Mouse (Mus musculus): ENCODE measurements around the gene Cep170b. TPM values are rescaled to one million over a fixed set of nuclear protein-coding genes. Genes with fewer than 3 reads are reported as not detected.

Cep170b gene
- polyA plus RNA-seq, 1 experiment from 2014 or later, result 7.0 TPM

DNA sequence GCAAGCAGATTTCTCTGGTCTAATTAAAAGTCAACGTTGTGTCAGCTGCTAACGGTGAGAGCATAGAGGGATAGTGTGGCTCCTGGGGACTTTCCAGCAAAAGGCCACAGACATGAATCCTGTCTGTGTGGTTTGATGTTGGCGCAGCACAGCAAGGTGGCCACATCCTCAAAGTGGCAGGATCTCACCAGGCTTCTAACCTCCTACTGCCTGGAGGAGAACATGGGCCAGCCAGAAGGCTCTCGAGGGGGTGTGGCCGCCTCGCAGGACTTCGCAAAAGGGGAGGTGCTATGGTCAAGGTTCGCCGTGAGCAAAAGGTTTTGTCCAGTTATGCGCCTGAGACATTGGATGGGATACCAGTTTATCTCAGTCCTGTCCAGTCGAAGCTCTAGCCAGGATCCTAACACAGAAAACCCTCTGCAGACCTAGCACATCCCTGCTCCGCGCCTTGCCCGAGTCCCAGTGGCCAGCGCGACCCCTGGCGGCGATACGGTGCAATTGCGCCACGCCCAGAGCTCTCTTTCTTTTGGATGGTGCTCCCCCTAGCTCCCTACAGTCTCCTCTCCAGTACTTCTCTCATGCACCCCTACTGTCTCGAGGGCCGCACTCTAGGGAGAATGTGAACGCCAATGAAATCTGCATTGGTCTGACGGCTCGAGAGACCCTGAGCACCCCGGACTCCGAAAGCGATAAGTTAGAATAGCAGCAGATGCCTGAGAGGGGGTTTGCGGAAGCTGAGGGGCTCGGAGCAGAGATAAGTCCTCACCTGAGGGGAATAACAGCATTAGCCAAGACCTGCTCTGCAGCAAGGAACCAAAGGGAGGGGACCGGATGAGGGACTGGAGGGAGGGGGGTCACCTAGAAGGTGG lies 13.3 kb upstream of the Cep170b start:
- ATAC-seq (ENCODE audit: insufficient number of reproducible peaks, low FRiP score), result peak; percentile 79
- H3K4me2 ChIP-seq, result peak overlapping the region; percentile 54
- WGBS, result 11% methylated on average over 32 of the region's 32 CpGs
- peaks cover 38% of the 10 kb centered on the region for H3K27me3 ChIP-seq (replicated peaks)
- no peaks in the 10 kb centered on the region for H3K36me3 ChIP-seq
- H3K9ac ChIP-seq, result 0 out of 2 replicates have a peak overlapping the region, but pooled peaks have one; percentile 13
- no peak overlapping the region for H3K27ac ChIP-seq (ENCODE audit: poor library complexity, severe bottlenecking)
- H3K4me3 ChIP-seq, result 0 out of 2 replicates have a peak overlapping the region, but pooled peaks have one; percentile 14
- H3K9me3 ChIP-seq (replicated peaks), result no peaks in the 10 kb centered on the region
- H3K4me1 ChIP-seq (replicated peaks), result peaks cover 6% of the 10 kb centered on the region; the same call in 1 of the 2 replicates

- Histone ChIP-seq H3K4me2 (peak overlapping the region; percentile 54; the same call in 1 of the 2 replicates), H3K9me3 (replicated peaks) (no peaks in the 10 kb centered on the region), H3K9ac (0 out of 2 replicates have a peak overlapping the region, but pooled peaks have one; percentile 13), H3K4me3 (no peak overlapping the region), H3K27ac (ENCODE audit: poor library complexity, severe bottlenecking) (no peak overlapping the region), H3K36me3 (no peaks in the 10 kb centered on the region), H3K4me1 (replicated peaks) (peaks cover 6% of the 10 kb centered on the region; the same call in 1 of the 2 replicates), H3K27me3 (replicated peaks) (peaks cover 35% of the 10 kb centered on the region)
- 13% methylated on average over 8 of the region's 8 CpGs for WGBS
- ATAC-seq (ENCODE audit: insufficient number of reproducible peaks, low FRiP score), result peak; percentile 8; the same call in 1 of the 2 replicates
Observed at GRCm38 (mm10) chr12:112707573-112707869, 12.7 kb upstream of the Cep170b start.

DNA sequence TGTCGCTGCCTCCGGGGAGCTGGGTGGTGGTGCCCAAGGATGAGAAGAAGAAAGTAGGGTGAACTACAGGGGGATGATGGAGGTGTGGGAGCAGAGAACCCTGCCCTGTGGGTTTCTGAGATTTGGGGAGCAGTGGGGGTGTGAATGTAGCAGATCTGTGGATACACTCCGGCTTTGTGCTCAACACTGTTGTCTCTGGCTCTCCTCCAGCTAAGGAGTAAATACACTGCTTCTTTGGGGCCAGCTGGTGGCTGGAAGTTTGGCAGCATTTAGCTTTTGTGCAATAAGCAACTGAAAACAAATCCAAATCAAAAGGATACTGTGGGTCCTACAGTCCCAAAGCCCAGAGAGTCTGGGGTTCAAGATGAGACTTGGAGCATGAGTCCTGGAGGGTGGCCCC lies 6.3 kb upstream of the Cep170b start:
- 59% methylated on average over 3 of the region's 3 CpGs for WGBS
- Histone ChIP-seq H3K9me3 (replicated peaks) (no peaks in the 10 kb centered on the region), H3K36me3 (no peaks in the 10 kb centered on the region), H3K9ac (no peak overlapping the region), H3K27ac (ENCODE audit: poor library complexity, severe bottlenecking) (no peak overlapping the region), H3K4me3 (no peak overlapping the region), H3K4me1 (replicated peaks) (no peaks in the 10 kb centered on the region; the same call in 1 of the 2 replicates), H3K4me2 (no peak overlapping the region), H3K27me3 (replicated peaks) (peaks cover 23% of the 10 kb centered on the region)
- no peak for ATAC-seq (ENCODE audit: insufficient number of reproducible peaks, low FRiP score)

DNA sequence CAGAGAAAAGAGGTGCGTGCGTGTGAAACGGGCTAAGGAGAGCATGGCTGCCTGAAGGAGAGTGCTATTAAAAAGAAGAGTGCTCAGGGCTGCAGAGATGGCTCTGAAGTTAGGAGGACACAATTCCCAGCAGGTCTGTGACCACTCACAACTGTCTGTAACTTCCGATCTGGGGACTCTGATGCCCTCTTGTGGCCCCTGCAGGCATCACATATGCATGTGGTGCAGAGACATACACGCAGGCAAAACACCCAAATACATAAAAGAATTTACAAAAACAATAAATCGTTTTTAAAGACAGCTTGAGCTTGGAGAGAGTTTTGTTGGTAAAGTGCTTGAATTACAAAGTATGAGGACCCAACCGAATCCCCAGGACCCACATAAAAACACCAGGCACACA lies 3.1 kb upstream of the Cep170b start:
- WGBS, result 28% methylated on average over 7 of the region's 7 CpGs
- peaks cover 14% of the 10 kb centered on the region for H3K4me1 ChIP-seq (replicated peaks)
- ATAC-seq (ENCODE audit: insufficient number of reproducible peaks, low FRiP score), result no peak
- no peak overlapping the region for H3K4me3 ChIP-seq
- H3K36me3 ChIP-seq, result no peaks in the 10 kb centered on the region
- no peak overlapping the region for H3K27ac ChIP-seq (ENCODE audit: poor library complexity, severe bottlenecking)
- H3K4me2 ChIP-seq, result no peak overlapping the region
- no peak overlapping the region for H3K9ac ChIP-seq
- H3K9me3 ChIP-seq (replicated peaks), result no peaks in the 10 kb centered on the region
- peaks cover 46% of the 10 kb centered on the region for H3K27me3 ChIP-seq (replicated peaks)

DNA sequence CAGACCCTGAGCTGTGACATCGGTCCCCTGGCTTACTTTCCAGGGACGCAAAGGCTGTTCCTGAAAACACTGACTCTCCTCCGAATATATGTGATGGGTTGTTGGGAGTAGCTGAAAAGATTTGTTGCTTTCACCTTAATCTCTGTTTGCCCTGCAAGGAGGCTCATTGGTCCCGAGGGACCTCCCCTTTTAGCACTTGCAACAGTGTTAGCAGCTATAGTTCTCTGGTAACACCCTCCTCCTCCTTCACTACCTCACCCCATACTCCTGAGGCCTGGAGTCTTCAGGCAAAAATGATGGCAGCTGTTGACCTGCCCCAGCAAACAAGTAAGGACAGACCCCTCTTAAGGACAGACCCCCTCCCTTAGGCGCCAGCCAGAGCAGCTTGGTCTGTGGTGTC lies 1.3 kb upstream of the Cep170b start:
- no peaks in the 10 kb centered on the region for H3K36me3 ChIP-seq
- no peak overlapping the region for H3K4me3 ChIP-seq
- no peaks in the 10 kb centered on the region for H3K9me3 ChIP-seq (replicated peaks)
- peaks cover 27% of the 10 kb centered on the region for H3K4me1 ChIP-seq (replicated peaks)
- no peak for ATAC-seq (ENCODE audit: insufficient number of reproducible peaks, low FRiP score)
- no peak overlapping the region for H3K9ac ChIP-seq
- H3K27ac ChIP-seq (ENCODE audit: poor library complexity, severe bottlenecking), result no peak overlapping the region
- H3K27me3 ChIP-seq (replicated peaks), result peaks cover 56% of the 10 kb centered on the region
- 55% methylated on average over 5 of the region's 5 CpGs for WGBS
- no peak overlapping the region for H3K4me2 ChIP-seq

DNA sequence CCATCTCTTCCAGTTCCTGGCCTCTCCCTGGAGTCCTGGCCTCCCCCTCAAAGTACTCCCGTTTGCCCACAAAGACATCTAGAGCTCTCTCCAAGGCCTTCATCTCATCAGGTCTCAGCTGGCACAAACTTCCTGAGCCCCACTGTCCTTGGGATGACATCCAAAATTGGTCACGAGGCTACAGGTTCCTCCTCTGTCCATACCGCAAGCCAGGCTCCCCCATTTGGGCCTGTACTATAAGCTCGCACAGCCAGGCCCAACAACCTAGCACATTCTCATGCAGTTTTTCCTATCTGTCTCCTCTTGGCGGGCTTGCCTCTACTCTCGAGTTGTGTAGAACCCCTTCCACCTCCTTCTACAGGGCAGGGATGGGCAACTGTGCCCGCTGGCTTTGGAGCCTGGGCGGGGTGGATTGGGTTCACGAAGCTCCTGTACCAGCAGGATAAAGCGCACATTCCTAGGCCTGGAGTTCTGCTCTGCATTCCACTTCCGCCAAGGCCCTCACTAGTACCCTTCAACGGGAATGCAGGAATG lies 702 bp downstream of the Cep170b start:
- H3K9me3 ChIP-seq (replicated peaks), result no peaks in the 10 kb centered on the region

GRCm38 (mm10) chr12:112721424-112722239 lies 1.4 kb downstream of the Cep170b start:
- peak; percentile 30 for ATAC-seq (ENCODE audit: insufficient number of reproducible peaks, low FRiP score)
- Histone ChIP-seq H3K27ac (ENCODE audit: poor library complexity, severe bottlenecking) (no peak overlapping the region; the same call in 1 of the 2 replicates), H3K36me3 (no peaks in the 10 kb centered on the region), H3K9me3 (replicated peaks) (no peaks in the 10 kb centered on the region), H3K27me3 (replicated peaks) (peaks cover 60% of the 10 kb centered on the region), H3K4me3 (peak overlapping the region; percentile 83), H3K9ac (peak overlapping the region; percentile 86), H3K4me2 (peak overlapping the region; percentile 100), H3K4me1 (replicated peaks) (peaks cover 27% of the 10 kb centered on the region)
- 3% methylated on average over 62 of the region's 69 CpGs for WGBS

More for the DNA sequence above, 702 bp downstream of the Cep170b start:
- Histone ChIP-seq H3K36me3 (no peaks in the 10 kb centered on the region), H3K9ac (peak overlapping the region; percentile 51; the same call in 1 of the 2 replicates), H3K27me3 (replicated peaks) (peaks cover 60% of the 10 kb centered on the region), H3K4me3 (peak overlapping the region; percentile 83), H3K4me1 (replicated peaks) (peaks cover 27% of the 10 kb centered on the region), H3K4me2 (peak overlapping the region; percentile 100), H3K27ac (ENCODE audit: poor library complexity, severe bottlenecking) (no peak overlapping the region)
- no peak for ATAC-seq (ENCODE audit: insufficient number of reproducible peaks, low FRiP score)
- 41% methylated on average over 12 of the region's 12 CpGs for WGBS

- no peaks in the 10 kb centered on the region for H3K9me3 ChIP-seq (replicated peaks)
- peaks cover 60% of the 10 kb centered on the region for H3K27me3 ChIP-seq (replicated peaks)
- peak overlapping the region; percentile 83 for H3K4me3 ChIP-seq
- under 1% methylated on average over 68 of the region's 75 CpGs for WGBS
- H3K4me2 ChIP-seq, result peak overlapping the region; percentile 100
- peak overlapping the region; percentile 86 for H3K9ac ChIP-seq
- ATAC-seq (ENCODE audit: insufficient number of reproducible peaks, low FRiP score), result peak; percentile 64
- H3K27ac ChIP-seq (ENCODE audit: poor library complexity, severe bottlenecking), result no peak overlapping the region; the same call in 1 of the 2 replicates
- H3K36me3 ChIP-seq, result no peaks in the 10 kb centered on the region
- peaks cover 27% of the 10 kb centered on the region for H3K4me1 ChIP-seq (replicated peaks)
Observed at GRCm38 (mm10) chr12:112722240-112723027, 2.2 kb downstream of the Cep170b start.

DNA sequence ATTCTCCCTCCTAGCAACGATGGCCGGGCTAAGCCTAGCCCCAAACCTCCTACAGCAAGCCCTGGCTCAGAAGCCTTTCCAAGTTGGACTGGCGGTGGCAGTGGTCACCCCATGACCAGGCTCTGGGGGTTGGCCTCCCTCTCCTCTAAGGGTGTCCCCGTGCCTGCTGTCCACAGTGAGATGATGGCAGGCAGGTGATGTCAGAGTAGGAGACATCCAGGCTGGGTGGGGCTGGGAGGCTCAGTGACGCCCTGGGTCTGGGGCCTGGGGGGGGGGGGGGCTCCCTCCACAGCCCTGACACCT lies 2.7 kb downstream of the Cep170b start:
- H3K27me3 ChIP-seq (replicated peaks), result peaks cover 55% of the 10 kb centered on the region
- no peaks in the 10 kb centered on the region for H3K9me3 ChIP-seq (replicated peaks)
- 19% methylated on average over 5 of the region's 5 CpGs for WGBS
- H3K27ac ChIP-seq (ENCODE audit: poor library complexity, severe bottlenecking), result no peak overlapping the region
- H3K36me3 ChIP-seq, result no peaks in the 10 kb centered on the region
- no peak for ATAC-seq (ENCODE audit: insufficient number of reproducible peaks, low FRiP score)
- H3K4me3 ChIP-seq, result peak overlapping the region; percentile 83
- peak overlapping the region; percentile 86 for H3K9ac ChIP-seq
- H3K4me1 ChIP-seq (replicated peaks), result peaks cover 27% of the 10 kb centered on the region
- H3K4me2 ChIP-seq, result peak overlapping the region; percentile 100

DNA sequence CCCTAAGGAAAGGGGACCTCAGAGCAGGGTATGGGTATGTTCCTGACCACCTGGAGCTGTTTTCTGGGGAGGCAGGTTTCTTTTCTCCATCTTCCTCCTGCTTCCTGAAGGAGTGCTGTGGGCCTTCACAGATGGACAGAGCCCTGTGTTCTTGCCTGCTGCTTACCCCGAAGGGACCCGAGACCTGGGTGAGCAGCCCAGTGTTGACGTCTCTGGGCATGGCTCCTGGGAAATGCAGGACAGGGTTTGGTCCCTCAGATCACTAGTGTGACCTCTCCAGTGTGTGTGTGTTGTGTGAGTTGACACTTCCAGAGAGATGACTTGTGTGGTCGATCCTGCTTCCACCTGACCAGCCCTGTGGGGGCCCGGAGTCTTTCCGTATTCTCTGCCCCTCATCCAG lies 3.2 kb downstream of the Cep170b start:
- no peak overlapping the region for H3K9ac ChIP-seq
- 83% methylated on average over 6 of the region's 6 CpGs for WGBS
- no peak overlapping the region for H3K27ac ChIP-seq (ENCODE audit: poor library complexity, severe bottlenecking)
- H3K4me2 ChIP-seq, result peak overlapping the region; percentile 100
- H3K27me3 ChIP-seq (replicated peaks), result peaks cover 53% of the 10 kb centered on the region
- no peak for ATAC-seq (ENCODE audit: insufficient number of reproducible peaks, low FRiP score)
- no peaks in the 10 kb centered on the region for H3K9me3 ChIP-seq (replicated peaks)
- peaks cover 27% of the 10 kb centered on the region for H3K4me1 ChIP-seq (replicated peaks)
- no peak overlapping the region for H3K4me3 ChIP-seq
- H3K36me3 ChIP-seq, result no peaks in the 10 kb centered on the region

Measured in heart, embryonic 12.5 days (tissue).